Mouse (Mus musculus) neural tube, embryonic 12.5 days (tissue): ENCODE data around the gene Coa7. TPM values are rescaled to one million over a fixed set of nuclear protein-coding genes. Genes with fewer than 3 reads are reported as not detected.

Experiments used
- polyA plus RNA-seq: library from polyadenylated mRNA; unstranded; fragments of >200 nt; fragmentation: Nextera tagmentation; extraction: Ambion mirVana; gene quantifications from 2 replicates; pipeline ENCODE4 v1.2.1, GENCODE M21; 2016

Gene Coa7
- polyA plus RNA-seq, 1 experiment from 2014 or later = 54.8 TPM

Other genes with a start within 250 kb of the Coa7 start
- gene Podn, start 231.7 kb upstream of the Coa7 start, polyA plus RNA-seq = 0.10 and 0.20 TPM in 2 replicates
- 208 and 221 TPM in 2 replicates for gene Scp2, start 183.1 kb upstream of the Coa7 start, polyA plus RNA-seq
- gene Echdc2, start 162.7 kb upstream of the Coa7 start, polyA plus RNA-seq = 10.7 and 12.3 TPM in 2 replicates
- gene Zyg11a, start 110.1 kb upstream of the Coa7 start, polyA plus RNA-seq = 0.09 TPM in 1 of 2 replicates, not detected in the other
- gene Zyg11b, start 27.0 kb upstream of the Coa7 start, polyA plus RNA-seq = 28.3 and 29.5 TPM in 2 replicates
- 3.2 and 3.5 TPM in 2 replicates for gene Shisal2a, start 55.2 kb downstream of the Coa7 start, polyA plus RNA-seq
- gene Gpx7, start 78.8 kb downstream of the Coa7 start, polyA plus RNA-seq = 45.2 and 47.4 TPM in 2 replicates
- 85.1 TPM in 2 replicates for gene Tut4, start 131.3 kb downstream of the Coa7 start, polyA plus RNA-seq